19 mouse cellular contexts compared by ENCODE assay signal in the genomic region with DNA sequence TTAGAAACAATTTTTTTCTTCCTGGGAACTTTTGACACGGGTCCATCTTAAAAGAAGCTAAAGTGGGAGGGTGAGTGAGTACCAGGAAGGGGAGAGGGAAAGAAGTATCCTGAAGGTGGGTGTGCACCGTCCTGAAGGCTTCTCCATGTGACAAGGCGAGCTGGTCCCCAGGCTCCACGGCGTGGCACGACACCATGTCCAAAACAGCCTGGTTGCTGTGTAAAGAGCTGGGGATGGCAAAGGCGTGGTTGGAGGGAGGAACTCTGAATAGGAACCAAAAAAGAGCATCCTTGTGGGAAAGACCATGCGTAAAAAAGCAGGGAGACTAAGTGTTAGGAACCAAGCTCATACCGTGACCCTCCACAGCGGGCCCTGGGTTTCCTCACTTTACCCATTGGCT.
"Had no signal": no experiment of that assay in that cellular context is flagged by ENCODE, and none has a peak within 500 bp of the region (broad histone marks: within the 10 kb centered on the region; RNA-seq: fewer than 3 reads in every experiment).

No protein-coding gene starts in this region.

- H3K27me3 ChIP-seq: neural tube, embryonic 13.5 days; neural tube, embryonic 15.5 days had no signal

- H3K4me3 ChIP-seq: midbrain, embryonic 10.5 days; myocyte; neural tube, embryonic 13.5 days; neural tube, embryonic 15.5 days had no signal

- H3K4me2 ChIP-seq: lung, embryonic 14.5 days; neural tube, embryonic 13.5 days; neural tube, embryonic 15.5 days had no signal

- DNase-seq: lung, adult 18-20 months; lung, embryonic 14.5 days; lung, postnatal 10 days; lung, postnatal 4 days; midbrain, embryonic 14.5 days; retina, postnatal 1 day; right cerebral cortex, adult 18-20 months; right cerebral cortex, postnatal 25 days; right cerebral cortex, postnatal 4 days; spleen, adult 18-20 months; thymus, adult 18-20 months; thymus, postnatal 14 days; thymus, postnatal 36 days had no signal

- ATAC-seq: midbrain, embryonic 16.5 days had no signal

- H3K36me3 ChIP-seq: midbrain, embryonic 10.5 days; neural tube, embryonic 13.5 days; neural tube, embryonic 15.5 days had no signal

- H3K4me1 ChIP-seq: midbrain, embryonic 10.5 days; neural tube, embryonic 13.5 days; neural tube, embryonic 15.5 days had no signal

- H3K9me3 ChIP-seq: neural tube, embryonic 13.5 days; neural tube, embryonic 15.5 days had no signal

- H3K9ac ChIP-seq: liver, embryonic 14.5 days; lung, embryonic 14.5 days; neural tube, embryonic 13.5 days; neural tube, embryonic 15.5 days had no signal

- H3K27ac ChIP-seq: liver, embryonic 14.5 days; midbrain, embryonic 10.5 days; neural tube, embryonic 13.5 days; neural tube, embryonic 15.5 days had no signal
